Mouse (Mus musculus) v-Abl transformed pro-B cells (cell line): ENCODE results near the gene Ptpro.
"Not testable (repeated sequence)": the region's sequence is repeated elsewhere in the genome, so short reads cannot be mapped to it uniquely, and the experiment has no call there.

ENCODE experiments used
- in situ Hi-C, 2 experiments: fragments of 400-800 bp; cut with MboI; formaldehyde crosslinking; loops; one replicate each; pipeline ENCODE4 v1.15.1; 2025; ENCODE audit not compliant: unreplicated experiment in 2 of 2

Ptpro gene

DNA sequence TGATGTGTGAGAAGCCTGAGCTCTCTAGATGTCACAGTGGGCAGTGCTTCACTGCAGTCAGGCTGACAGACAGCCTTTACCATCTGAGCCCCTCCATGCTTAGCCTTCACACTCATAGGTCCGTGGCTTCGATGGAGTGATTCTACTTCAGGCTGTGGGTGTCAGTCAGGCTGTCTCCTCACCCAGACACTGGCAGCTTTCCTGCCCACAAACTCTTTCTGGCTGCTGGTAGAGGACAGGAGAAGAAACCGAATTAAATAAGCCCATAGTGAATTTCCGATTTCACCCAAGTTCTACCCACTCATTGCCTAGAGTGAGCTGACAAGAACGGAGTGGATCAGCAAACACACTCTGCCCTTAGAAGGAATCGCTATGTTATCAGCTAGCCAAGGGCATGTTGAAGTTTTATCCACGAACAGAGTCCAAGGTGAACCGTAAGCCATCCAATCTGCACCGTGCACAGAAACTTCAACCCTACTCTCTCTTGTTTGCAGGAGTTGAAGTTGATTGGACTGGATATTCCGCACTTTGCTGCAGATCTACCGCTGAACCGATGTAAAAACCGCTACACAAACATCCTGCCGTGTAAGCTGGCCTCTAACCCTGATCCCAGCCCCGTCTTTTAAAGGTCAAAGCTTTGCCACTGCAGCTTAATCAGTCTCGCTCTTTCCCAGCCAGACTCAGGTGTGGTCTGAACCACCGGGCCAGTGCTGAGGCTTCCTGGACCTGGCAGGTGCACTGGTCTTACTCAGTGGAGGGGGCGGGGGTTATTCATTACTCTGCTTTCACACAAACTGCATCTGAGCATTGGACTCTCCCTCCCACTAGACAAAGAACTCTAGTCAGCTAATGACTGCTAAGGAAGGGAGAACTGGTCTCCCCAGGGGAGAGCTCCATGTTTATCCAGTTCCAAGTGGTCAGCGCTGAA is 188.7 kb downstream of the Ptpro start:
- in situ Hi-C loops: no loop called here

DNA sequence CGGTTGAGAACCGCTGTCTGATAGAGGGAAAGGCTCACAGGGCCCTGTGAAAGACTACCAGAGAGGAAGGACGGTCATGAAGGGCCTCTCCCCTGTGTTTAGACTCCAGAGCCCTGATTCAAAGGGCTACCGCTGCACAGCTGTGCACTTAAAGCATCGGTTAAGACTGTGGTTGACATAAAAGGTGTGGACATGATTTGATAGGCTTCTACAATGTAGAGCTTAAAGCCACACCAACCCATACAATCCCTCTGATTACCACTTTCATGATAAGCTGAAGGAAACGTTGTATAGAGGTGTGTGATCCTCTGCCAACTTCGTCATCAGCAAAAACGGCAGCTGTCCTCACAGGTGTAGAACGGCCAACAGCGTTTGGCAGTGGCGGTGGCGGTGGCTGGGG is 191.0 kb downstream of the Ptpro start:
- in situ Hi-C loops: no loop called here

DNA sequence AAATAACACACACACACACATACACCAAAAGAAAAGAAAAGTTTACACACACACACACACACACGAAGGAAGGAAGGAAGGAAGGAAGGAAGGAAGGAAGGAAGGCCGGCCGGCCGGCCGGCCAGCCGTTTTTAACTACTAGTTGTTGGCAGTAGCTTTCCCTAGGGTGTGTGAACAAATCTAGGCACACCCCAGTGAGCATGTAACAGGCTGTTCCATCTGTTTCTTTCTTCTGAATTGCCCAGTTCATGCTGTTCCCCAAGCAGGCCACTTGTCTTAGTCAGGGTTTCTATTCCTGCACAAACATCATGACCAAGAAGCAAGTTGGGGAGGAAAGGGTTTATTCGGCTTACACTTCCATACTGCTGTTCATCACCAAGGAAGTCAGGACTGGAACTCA is 194.0 kb downstream of the Ptpro start:
- in situ Hi-C loops: not testable (repeated sequence)

DNA sequence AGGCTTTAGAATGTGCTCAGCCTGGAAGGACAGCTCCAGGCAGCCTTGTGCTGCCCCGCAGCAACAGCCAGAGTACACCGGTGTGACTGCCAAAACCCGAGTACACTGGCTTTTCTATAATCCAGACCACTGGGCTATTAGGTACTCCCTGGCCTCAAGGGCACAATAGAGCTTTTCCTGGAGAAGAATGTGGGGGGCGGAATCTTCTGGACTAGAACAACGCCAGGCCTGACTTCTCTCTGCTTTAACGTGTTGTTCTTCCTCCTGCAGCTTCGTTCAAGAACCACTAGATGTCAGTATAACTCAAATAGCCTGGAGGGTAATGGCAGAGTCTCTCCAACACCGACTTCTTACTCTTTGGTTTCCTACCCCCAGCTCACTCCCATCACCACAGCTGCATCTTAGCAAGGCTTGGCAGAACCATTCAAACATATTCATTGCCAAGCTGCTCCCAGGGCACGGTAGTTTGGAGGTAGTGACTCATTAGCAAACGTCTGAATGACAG is 203.5 kb downstream of the Ptpro start:
- in situ Hi-C loops: loop anchor here in 1 of 2 experiments (10.0 kb wide), 1 partner anchor 259 kb away; no protein-coding TSS in a partner anchor

DNA sequence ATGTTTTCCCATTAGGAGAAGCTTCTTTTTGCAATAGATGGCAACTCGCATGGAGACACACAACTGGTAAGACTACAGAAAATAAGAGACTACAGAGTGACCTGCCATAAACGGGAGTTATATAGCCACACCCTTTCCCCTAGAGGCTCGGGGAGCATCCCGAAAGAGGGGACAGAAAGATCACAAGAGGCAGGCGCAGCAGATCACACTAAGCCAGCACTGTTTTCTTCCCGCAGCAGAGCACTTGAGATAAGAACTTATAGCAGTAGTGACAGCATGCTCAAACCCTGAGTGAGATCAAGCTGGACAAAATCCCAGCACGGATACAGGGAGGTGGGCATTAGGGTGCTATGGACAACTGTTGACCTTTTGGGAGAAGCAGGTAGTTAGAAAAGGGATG is 203.9 kb downstream of the Ptpro start:
- in situ Hi-C loops: loop anchor here in 1 of 2 experiments (10.0 kb wide), 1 partner anchor 259 kb away; no protein-coding TSS in a partner anchor

DNA sequence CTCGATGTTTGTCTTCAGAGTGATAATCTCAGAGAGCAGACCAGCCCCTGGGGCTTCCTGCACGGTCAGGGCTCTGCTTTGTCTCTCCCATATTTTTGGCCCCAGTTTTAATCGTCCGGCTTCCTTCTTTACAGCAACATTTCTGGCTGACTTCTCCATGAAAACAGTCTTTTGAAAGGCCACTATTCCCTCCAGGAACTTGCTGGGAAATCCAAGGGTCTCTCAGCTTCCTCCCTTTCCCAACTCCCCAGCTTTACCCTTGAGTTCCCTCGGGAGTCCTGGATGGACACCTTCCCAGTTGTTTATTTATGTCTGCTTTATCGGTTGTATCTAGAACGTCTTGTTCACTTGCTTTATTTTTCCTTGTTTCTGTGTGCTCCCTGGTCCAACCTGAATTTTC is 205.1 kb downstream of the Ptpro start:
- in situ Hi-C loops: loop anchor here in 1 of 2 experiments (10.0 kb wide), 1 partner anchor 258 kb away; no protein-coding TSS in a partner anchor

DNA sequence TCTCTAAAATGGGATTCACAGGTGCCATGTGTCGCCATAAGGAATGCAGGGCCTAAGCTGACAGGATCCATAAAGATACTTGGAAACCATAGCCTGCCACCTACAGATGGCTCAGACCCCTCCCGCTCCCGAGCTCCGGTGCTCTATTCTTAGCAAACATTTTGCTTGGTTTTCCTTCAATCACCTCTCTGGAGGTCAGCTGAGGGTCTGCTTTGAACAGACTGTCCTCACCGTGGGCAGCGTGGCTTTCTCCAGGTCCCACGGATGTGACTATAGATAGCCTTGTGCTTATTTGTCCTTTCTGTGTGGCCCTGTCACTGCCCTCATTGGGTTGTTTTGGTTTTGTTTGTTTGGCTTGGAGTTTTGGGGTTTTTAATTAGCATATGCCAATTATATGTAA is 206.0 kb downstream of the Ptpro start:
- in situ Hi-C loops: loop anchor here in 1 of 2 experiments (10.0 kb wide), 1 partner anchor 257 kb away; no protein-coding TSS in a partner anchor

DNA sequence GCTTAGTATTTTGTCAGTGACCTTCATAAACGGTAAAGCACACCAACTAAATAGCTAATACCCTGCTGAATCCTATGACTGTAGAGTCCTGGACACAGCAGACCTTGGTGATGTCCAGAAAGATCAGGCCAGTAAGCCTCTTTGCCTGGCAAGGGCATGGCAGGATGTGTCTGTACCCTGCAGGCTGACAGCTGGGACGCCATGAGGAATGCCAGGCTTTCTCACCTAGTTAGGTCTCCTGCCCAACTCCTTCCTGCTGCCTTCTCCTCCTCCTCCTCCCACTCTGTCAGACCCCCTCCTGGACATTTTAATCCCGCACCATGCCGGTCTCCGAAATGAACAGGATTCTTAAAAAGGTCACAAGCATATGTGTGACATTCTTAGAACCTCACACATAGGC is 211.7 kb downstream of the Ptpro start:
- in situ Hi-C loops: loop anchor here in 1 of 2 experiments (5.0 kb wide), 1 partner anchor 259 kb away; no protein-coding TSS in a partner anchor

DNA sequence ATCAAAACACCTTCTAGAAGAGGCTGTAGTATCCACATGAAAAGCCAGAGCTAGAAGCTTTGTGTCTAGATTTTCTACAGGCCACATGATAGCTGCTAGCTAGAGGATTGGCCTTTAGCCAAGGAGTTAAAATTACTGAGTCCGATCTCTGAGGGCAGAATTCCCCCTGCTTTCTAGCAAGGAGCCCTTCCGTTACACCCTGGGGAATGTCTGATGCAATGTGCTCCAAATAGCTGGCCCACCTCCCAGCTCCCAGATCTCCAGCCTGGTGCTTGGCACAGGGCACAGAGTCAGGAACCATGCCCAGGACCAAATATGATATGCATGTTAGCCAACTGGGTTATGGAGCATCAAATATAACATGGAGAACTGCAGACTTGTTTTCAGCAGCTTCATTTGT is 213.1 kb downstream of the Ptpro start:
- in situ Hi-C loops: no loop called here

DNA sequence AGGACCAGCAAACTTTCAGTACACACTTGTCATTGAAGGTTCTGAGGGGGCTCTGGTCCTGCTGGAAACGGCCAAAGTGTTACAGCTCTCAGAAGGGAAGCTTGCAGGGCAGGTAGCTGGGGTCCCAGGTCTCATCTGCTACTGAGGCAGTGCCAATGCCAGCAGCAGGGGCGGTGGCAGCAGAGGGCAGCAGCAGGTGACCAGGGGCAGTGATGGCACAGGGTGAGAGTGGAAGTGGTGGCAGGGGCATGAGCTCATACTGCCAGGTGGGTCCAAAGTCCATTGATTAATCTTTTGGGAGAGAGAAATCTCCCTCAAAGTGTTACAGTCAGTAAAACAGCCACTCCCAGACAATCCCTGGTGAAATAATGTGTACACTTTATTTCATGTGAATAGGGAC is 214.1 kb downstream of the Ptpro start:
- in situ Hi-C loops: no loop called here

DNA sequence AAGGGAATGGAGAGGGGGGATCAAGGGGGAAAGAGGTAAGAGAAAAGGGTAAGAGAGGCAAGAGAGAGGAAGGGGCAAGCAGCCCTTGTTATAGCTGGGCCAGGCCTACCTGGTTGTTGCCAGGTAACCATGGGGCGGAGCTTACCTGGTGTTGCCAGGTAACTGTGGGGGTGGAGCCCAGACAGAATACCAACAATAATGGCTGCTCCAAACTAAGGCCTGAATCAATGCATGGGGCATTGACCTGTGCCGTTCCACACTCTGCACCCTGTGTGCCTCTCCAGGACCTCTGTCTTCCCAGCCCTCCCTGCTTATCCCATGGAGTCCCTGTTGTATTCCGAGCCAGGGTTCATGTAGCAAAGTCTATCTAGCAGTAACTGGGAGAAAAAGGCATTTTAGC is 215.6 kb downstream of the Ptpro start:
- in situ Hi-C loops: no loop called here

DNA sequence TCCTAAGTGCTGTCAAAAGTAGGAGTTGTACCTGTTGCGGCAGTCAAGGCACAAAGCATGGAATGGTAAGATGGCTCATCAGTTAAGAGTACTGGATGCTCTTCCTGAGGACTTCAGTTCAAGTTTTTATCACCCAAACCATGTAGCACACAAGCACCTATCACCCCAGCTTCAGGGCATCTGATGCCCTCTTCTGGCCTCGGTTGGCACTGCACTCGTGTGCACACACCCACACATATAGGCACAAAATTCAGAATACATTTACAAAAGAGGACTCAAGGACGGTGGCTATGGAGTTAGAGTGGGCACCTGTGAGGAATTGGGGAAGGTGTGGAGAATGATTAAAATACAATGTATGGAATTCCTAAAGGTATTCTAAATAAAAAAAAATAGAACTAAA is 217.4 kb downstream of the Ptpro start:
- in situ Hi-C loops: no loop called here

DNA sequence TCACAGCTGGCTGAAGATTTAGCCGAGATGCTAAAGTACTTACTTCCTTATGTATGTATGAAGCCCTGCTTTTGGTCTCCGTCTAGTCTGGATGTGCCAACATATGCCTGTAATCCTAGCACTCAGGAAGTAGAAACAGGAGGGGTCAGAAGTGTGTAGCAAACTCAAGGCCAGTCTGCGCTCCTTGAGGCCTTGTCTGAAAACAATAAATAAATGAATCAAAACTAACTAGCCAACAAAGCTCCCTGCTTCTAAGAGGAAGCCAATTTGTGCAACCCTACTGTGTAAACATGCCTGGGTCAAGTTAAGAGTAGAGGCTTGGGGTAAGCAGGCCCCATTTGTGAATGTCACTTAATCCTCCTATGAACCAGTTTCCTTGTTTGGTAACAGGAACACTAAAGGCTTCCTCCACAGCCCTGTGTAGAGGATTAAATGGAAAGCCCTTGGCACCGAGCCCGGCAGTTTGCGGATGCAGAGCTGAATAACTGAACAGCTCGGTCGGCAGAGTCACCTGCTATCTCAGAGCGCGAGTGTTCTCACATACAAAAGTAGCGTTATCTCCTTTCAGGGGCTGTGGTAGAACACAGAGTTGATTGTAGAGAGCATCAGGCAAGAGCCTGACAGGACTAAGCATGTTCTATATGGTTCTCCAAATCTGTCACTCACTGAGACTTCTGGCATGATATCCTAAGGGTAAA is 218.9 kb downstream of the Ptpro start:
- in situ Hi-C loops: no loop called here

DNA sequence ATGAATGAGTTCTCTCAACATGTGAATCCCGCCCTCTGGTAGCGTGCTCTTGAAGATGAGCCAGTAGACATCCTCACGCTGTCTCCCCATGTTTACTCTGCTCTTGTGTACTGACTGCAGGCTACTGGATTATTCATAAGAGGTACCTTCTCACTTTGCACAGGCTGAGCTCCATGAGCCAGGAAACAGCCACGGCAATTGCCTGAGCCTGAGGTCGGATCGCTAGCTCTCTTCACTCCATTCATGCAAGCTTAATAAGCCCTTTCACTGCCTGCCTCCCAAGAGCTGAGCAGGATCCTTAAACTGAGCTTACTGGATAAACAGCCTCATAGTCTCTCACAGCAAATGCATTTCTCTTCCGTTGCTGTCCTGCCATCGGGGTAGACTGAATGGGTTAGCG is 220.0 kb downstream of the Ptpro start:
- in situ Hi-C loops: no loop called here

DNA sequence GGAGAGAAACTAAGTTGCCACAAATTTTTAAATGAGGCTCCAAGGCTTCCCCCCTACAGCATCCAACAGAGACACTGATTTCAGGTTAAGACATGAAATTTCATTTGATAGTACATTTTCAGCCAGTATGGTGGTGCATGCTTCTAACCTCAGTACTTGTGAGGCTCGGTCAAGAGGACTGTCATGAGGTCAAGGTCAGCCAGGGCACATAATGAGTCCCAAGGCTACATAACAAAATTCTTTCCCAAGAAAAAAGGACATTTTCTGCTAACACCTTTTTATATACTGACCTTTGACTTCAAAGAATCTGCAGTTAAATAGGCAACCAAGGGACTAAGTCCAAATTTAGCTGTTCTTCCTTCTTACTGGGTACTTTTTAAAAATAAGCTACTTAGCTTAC is 221.3 kb downstream of the Ptpro start:
- in situ Hi-C loops: no loop called here

DNA sequence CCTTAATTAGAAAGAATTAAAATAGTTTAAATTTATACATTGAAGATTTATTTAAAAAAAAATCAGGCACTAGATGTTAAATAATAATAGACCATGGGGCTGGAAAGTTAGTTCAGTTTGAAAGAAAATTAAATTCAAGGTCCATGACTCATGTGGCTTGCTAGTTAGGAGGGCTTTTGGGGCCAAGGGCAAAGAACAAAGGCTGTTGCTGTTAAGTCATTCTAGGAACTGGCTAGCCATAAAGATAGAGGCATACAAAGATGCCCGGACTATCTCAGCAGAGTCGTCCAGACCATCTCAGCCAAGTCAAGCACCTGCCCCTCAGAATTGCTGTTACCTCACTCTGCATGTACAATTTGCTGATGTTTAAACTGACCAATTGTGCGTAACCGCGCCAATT is 223.6 kb downstream of the Ptpro start:
- in situ Hi-C loops: not testable (repeated sequence)

DNA sequence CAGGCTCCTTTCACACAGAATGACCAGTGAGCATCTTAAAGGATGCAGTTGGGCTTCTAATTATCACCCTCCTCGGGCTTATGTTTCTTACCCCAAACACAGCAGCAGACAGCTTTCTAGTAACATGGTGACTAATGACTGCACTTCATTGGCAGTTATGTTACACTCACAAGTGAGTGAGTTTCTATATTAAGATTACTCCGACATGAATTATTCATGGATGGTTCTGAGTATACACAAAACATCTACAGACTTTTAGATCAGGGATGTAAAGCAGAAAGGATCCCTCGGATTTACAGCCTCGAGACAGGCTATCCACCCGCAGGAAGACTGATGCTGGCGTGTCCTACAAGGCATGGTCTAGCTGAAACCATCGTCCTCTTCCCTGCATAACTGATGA is 230.8 kb downstream of the Ptpro start:
- in situ Hi-C loops: no loop called here

DNA sequence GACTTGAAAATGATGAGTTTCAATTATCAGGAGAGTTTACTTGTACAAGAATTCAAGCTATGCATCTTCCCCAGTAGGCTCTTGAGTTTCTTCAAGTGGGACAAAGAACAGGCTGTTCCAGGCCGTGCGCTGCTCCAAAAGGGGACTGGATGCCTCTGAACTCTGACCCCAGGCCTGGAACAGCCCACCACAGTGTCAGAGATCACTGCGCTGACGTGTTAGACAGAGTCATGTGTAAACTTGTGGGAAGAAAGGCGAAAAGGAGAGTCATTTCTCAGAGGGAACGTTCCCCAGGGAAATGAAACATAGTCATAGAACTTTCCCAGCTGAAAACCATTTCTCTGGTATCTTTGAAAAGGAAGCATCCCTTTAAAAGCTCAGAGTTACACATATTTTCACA is 235.3 kb downstream of the Ptpro start:
- in situ Hi-C loops: no loop called here

DNA sequence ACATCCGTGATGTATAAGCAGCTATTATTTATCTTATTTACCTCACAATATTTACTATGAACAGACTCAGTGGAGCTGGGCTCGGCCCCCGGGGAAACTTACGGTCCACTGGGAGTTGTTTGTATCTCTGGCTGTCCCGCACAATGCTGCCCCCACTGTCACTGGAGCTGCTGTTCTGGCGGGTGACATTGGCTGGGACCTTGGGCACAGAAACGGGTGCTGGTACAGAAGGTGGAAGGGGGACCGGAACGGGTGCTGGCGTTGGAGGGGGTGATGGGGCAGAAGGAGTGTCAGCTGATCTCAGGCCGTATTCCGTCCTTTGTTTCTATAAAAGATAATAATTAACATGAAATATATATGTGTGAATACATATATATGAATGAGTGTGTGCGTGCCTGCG is 238.0 kb downstream of the Ptpro start:
- in situ Hi-C loops: no loop called here

DNA sequence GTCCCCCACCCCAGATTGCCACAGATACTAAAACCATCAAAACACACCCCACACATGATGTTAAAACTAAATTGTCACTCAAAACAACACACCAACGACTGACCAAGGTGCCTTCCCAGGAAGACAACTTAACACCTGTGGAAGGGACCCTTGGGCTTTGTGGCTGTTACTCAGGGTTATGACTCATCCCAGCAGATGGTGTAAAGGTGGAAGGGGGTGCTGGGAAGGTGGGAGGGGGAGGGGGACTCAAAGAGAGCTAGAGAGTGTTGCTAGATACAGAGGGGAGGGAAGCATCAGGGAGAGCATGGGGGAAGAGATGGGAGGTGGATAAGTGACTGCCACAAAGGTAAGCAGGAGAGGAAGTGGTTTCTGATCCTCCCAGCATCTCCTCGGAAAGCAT is 239.5 kb downstream of the Ptpro start:
- in situ Hi-C loops: no loop called here

DNA sequence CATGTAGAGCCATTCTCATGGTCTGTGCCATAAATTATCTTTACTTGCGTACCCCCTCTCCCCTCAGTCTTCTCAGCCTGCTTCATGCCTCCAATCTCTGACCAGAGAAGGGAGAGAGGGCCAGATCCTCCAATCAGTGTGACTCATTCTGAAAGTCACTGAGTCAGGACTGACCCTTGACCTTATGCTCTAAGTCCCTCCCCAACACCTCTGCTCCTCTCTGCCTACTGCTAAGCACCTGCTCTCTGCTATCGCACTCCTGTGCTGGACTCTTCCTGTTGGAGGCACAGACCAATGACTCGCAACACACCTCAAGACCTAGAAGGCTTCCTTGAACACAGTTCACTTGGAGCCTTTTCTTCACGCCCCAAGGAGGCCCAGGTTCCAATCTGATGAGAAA is 240.5 kb downstream of the Ptpro start:
- in situ Hi-C loops: no loop called here
